Mouse (Mus musculus): ENCODE data around the gene Ctf1. TPM values are rescaled to one million over a fixed set of nuclear protein-coding genes. Genes with fewer than 3 reads are reported as not detected.
"Not testable (repeated sequence)": the region's sequence is repeated elsewhere in the genome, so short reads cannot be mapped to it uniquely, and the experiment has no call there.

Gene Ctf1
- polyA plus RNA-seq, 1 experiment from 2014 or later, result 9.2 TPM

DNA sequence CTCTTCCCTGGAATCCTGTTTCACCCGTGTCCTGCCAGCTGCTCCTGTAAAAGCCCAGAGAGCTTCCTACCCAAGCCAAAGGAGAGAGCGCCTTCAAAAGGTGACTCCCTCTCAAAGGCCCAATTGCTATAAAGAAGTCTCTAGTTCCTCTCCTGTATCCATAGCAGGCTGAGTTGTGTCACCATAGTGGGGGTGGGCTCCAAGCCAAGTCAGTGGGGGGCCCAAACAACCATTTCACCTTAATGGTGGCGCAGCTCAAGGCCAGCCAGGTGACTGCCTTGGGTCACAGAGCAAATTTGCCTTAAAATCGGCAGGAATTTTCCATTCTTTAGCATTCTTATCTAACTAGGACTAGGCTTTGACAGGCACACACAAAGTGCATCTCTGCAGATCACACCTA, 2.3 kb downstream of the Ctf1 start:
- ATAC-seq (ENCODE audit: low FRiP score), result no peak
- no peaks in the 10 kb centered on the region for H3K36me3 ChIP-seq (ENCODE audit: control insufficient read depth, insufficient read depth, low read length)
- WGBS, result 87% methylated on average over 4 of the region's 4 CpGs
- no peak overlapping the region for H3K27ac ChIP-seq (ENCODE audit: low read depth, low read length)
- DNase-seq (ENCODE audit: low spot score), result no peak
- no peaks in the 10 kb centered on the region for H3K9me3 ChIP-seq (ENCODE audit: control insufficient read depth, low read length)
- no peak overlapping the region for H3K9ac ChIP-seq (ENCODE audit: low read depth, low read length)
- H3K4me1 ChIP-seq (replicated peaks; ENCODE audit: control insufficient read depth, insufficient read depth, low read length), result peaks cover 9% of the 10 kb centered on the region
- peaks cover 2% of the 10 kb centered on the region; the same call in 1 of the 2 replicates for H3K27me3 ChIP-seq (ENCODE audit: control insufficient read depth, insufficient read depth, low read length)
- H3K4me3 ChIP-seq (ENCODE audit: low read depth, low read length), result no peak overlapping the region
- H3K4me2 ChIP-seq (replicated peaks; ENCODE audit: low read depth, low read length), result no peak overlapping the region

DNA sequence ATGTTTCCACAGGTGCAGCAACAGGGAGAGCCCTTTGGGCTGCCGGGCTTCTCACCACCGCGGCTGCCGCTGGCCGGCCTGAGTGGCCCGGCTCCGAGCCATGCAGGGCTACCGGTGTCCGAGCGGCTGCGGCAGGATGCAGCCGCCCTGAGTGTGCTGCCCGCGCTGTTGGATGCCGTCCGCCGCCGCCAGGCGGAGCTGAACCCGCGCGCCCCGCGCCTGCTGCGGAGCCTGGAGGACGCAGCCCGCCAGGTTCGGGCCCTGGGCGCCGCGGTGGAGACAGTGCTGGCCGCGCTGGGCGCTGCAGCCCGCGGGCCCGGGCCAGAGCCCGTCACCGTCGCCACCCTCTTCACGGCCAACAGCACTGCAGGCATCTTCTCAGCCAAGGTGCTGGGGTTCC, 4.5 kb downstream of the Ctf1 start:
- H3K27ac ChIP-seq (ENCODE audit: low read depth, low read length), result no peak overlapping the region
- 1% methylated on average over 39 of the region's 41 CpGs for WGBS

DNA sequence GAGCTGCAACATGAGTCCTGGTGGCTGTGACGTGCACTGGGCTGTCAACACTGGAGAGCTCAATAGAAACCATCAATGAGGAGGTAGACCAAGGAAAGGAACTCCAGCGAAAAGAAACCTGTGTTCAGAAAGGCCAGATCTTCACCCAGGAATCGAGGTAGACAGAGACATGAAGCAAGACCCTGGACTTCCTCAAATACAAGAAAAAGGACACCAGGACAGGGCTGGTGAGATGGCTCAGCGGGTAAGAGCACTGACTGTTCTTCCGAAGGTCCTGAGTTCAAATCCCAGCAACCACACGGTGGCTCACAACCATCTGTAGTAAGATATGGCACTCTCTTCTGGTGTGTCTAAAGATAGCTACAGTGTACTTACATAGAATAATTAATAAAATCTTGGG, 5.8 kb downstream of the Ctf1 start:
- H3K27me3 ChIP-seq (ENCODE audit: control insufficient read depth, insufficient read depth, low read length), result peaks cover 2% of the 10 kb centered on the region; the same call in 1 of the 2 replicates
- H3K4me1 ChIP-seq (replicated peaks; ENCODE audit: control insufficient read depth, insufficient read depth, low read length), result peaks cover 3% of the 10 kb centered on the region; the same call in 1 of the 2 replicates
- ATAC-seq (ENCODE audit: low FRiP score) (no peak), DNase-seq (ENCODE audit: low spot score) (no peak)
- H3K27ac ChIP-seq (ENCODE audit: low read depth, low read length), result no peak overlapping the region
- H3K36me3 ChIP-seq (ENCODE audit: control insufficient read depth, insufficient read depth, low read length), result no peaks in the 10 kb centered on the region
- H3K9me3 ChIP-seq (ENCODE audit: control insufficient read depth, low read length), result no peaks in the 10 kb centered on the region
- 89% methylated on average over 6 of the region's 6 CpGs for WGBS
- H3K9ac ChIP-seq (ENCODE audit: low read depth, low read length), result no peak overlapping the region
- no peak overlapping the region for H3K4me2 ChIP-seq (replicated peaks; ENCODE audit: low read depth, low read length)
- no peak overlapping the region for H3K4me3 ChIP-seq (ENCODE audit: low read depth, low read length)

More for the DNA sequence above, 4.5 kb downstream of the Ctf1 start:
- Histone ChIP-seq H3K9ac (ENCODE audit: low read depth, low read length) (peak overlapping the region; percentile 54; the same call in 1 of the 2 replicates), H3K9me3 (ENCODE audit: control insufficient read depth, low read length) (no peaks in the 10 kb centered on the region), H3K4me3 (ENCODE audit: low read depth, low read length) (peak overlapping the region; percentile 29), H3K4me1 (replicated peaks; ENCODE audit: control insufficient read depth, insufficient read depth, low read length) (peaks cover 9% of the 10 kb centered on the region), H3K4me2 (replicated peaks; ENCODE audit: low read depth, low read length) (peak overlapping the region; percentile 62), H3K27me3 (ENCODE audit: control insufficient read depth, insufficient read depth, low read length) (peaks cover 2% of the 10 kb centered on the region; the same call in 1 of the 2 replicates), H3K36me3 (ENCODE audit: control insufficient read depth, insufficient read depth, low read length) (no peaks in the 10 kb centered on the region)
- peak; percentile 62 for ATAC-seq (ENCODE audit: low FRiP score)
- peak; percentile 78 for DNase-seq (ENCODE audit: low spot score)

DNA sequence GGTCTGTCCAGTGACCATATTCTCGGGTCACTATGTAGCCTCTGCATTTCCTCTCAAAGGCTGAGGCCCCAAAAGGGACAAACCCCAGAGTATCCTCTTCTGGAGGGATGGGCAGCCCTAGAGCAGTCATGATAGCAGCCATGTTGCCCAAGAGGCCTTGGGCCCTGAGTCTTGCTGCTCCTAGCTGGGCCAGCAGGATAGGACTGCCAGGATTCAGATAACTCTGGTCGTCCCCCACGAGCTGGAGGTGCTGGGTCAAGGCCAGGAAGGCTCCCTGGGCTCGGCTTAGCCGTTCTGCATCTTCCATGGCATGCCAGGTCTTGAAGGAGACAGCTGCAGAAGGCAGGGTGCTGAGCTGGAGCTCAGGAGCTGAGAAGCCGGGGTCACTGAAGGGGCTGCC, 6.7 kb downstream of the Ctf1 start:
- Histone ChIP-seq H3K27me3 (ENCODE audit: control insufficient read depth, insufficient read depth, low read length) (peaks cover 2% of the 10 kb centered on the region; the same call in 1 of the 2 replicates), H3K27ac (ENCODE audit: low read depth, low read length) (no peak overlapping the region), H3K9me3 (ENCODE audit: control insufficient read depth, low read length) (no peaks in the 10 kb centered on the region), H3K4me3 (ENCODE audit: low read depth, low read length) (no peak overlapping the region), H3K4me2 (replicated peaks; ENCODE audit: low read depth, low read length) (no peak overlapping the region), H3K36me3 (ENCODE audit: control insufficient read depth, insufficient read depth, low read length) (no peaks in the 10 kb centered on the region), H3K4me1 (replicated peaks; ENCODE audit: control insufficient read depth, insufficient read depth, low read length) (peaks cover 3% of the 10 kb centered on the region; the same call in 1 of the 2 replicates), H3K9ac (ENCODE audit: low read depth, low read length) (no peak overlapping the region)
- ATAC-seq (ENCODE audit: low FRiP score) (no peak), DNase-seq (ENCODE audit: low spot score) (no peak)
- WGBS, result 87% methylated on average over 6 of the region's 6 CpGs

DNA sequence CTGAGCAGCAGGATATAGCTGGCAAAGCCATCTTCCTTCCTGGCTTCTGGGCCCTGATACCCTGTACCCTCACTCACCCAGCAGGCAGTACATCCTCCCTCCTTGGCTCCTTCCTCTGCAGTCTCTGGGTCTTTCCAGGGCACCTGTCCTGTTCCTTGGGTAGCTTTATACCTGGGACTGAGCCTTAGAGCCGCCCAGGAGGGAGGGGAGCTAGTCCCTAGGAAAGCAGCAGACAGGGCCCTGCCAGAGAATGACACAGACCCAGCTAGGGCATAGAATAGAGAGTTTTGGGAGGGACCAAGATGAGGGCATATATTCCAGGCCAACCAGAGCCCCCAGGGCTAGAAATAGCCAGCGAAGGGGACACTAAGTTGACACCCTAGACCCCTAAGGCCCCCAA, 13.0 kb downstream of the Ctf1 start:
- Histone ChIP-seq H3K36me3 (ENCODE audit: control insufficient read depth, insufficient read depth, low read length) (no peaks in the 10 kb centered on the region), H3K27ac (ENCODE audit: low read depth, low read length) (no peak overlapping the region), H3K4me1 (replicated peaks; ENCODE audit: control insufficient read depth, insufficient read depth, low read length) (no peaks in the 10 kb centered on the region), H3K27me3 (ENCODE audit: control insufficient read depth, insufficient read depth, low read length) (no peaks in the 10 kb centered on the region), H3K4me3 (ENCODE audit: low read depth, low read length) (no peak overlapping the region), H3K9ac (ENCODE audit: low read depth, low read length) (no peak overlapping the region), H3K9me3 (ENCODE audit: control insufficient read depth, low read length) (no peaks in the 10 kb centered on the region), H3K4me2 (replicated peaks; ENCODE audit: low read depth, low read length) (no peak overlapping the region)
- no peak for ATAC-seq (ENCODE audit: low FRiP score)
- DNase-seq (ENCODE audit: low spot score), result no peak
- WGBS, result 35% methylated on average over 2 of the region's 2 CpGs

DNA sequence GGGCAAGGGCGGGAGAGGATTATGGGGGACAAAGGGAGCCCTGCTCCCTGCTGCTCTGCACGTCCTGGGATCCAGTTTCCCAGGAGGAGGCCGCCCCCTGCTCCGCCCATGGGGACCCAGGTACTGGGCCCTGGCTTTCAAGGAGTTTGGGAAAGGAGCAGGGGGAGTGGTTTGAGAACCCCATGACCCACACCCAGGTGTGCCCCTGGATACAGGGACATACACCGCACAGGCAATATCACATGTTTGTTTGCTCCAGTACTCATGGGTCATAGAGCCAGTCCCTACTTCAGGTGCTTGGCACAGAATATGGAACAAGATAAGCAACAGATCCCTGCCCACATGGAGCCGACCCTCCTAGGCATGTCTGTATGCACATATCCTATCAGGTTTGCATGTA, 13.4 kb downstream of the Ctf1 start:
- H3K4me3 ChIP-seq (ENCODE audit: low read depth, low read length), result no peak overlapping the region
- DNase-seq (ENCODE audit: low spot score) (no peak), ATAC-seq (ENCODE audit: low FRiP score) (no peak)
- 49% methylated on average over 6 of the region's 6 CpGs for WGBS
- H3K9me3 ChIP-seq (ENCODE audit: control insufficient read depth, low read length), result no peaks in the 10 kb centered on the region
- H3K4me2 ChIP-seq (replicated peaks; ENCODE audit: low read depth, low read length), result no peak overlapping the region
- H3K4me1 ChIP-seq (replicated peaks; ENCODE audit: control insufficient read depth, insufficient read depth, low read length), result no peaks in the 10 kb centered on the region
- no peak overlapping the region for H3K27ac ChIP-seq (ENCODE audit: low read depth, low read length)
- H3K9ac ChIP-seq (ENCODE audit: low read depth, low read length), result no peak overlapping the region
- H3K36me3 ChIP-seq (ENCODE audit: control insufficient read depth, insufficient read depth, low read length), result no peaks in the 10 kb centered on the region
- no peaks in the 10 kb centered on the region for H3K27me3 ChIP-seq (ENCODE audit: control insufficient read depth, insufficient read depth, low read length)

DNA sequence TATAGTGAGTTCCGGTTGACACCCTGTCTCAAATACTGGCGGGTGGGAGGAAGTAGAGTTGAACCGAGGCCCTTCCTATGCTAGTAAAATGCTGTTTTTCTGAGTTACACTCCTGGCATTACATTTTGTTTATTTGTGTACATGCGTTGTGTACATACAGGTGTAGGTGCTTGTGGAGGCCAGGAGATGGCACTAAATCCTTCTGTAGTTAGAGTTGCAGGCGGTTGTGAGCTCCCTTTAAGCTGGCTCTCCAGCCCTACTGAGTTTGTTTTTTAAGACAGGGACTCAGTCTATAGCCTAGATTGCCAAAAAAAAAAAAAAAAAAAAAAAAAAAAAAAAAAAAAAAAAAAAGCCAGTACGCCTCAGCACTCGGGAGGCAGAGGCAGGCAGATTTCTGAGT, 15.4 kb downstream of the Ctf1 start:
- no peaks in the 10 kb centered on the region for H3K27me3 ChIP-seq (ENCODE audit: control insufficient read depth, insufficient read depth, low read length)
- no peaks in the 10 kb centered on the region for H3K4me1 ChIP-seq (replicated peaks; ENCODE audit: control insufficient read depth, insufficient read depth, low read length)
- H3K4me3 ChIP-seq (ENCODE audit: low read depth, low read length), result no peak overlapping the region
- no peaks in the 10 kb centered on the region for H3K9me3 ChIP-seq (ENCODE audit: control insufficient read depth, low read length)
- DNase-seq (ENCODE audit: low spot score), result no peak
- no peak overlapping the region for H3K27ac ChIP-seq (ENCODE audit: low read depth, low read length)
- H3K36me3 ChIP-seq (ENCODE audit: control insufficient read depth, insufficient read depth, low read length), result no peaks in the 10 kb centered on the region
- WGBS, result 81% methylated on average over 7 of the region's 7 CpGs
- H3K9ac ChIP-seq (ENCODE audit: low read depth, low read length), result no peak overlapping the region
- no peak overlapping the region for H3K4me2 ChIP-seq (replicated peaks; ENCODE audit: low read depth, low read length)
- no peak for ATAC-seq (ENCODE audit: low FRiP score)

- Histone ChIP-seq H3K36me3 (ENCODE audit: control insufficient read depth, insufficient read depth, low read length) (no peaks in the 10 kb centered on the region), H3K4me1 (replicated peaks; ENCODE audit: control insufficient read depth, insufficient read depth, low read length) (no peaks in the 10 kb centered on the region), H3K9me3 (ENCODE audit: control insufficient read depth, low read length) (no peaks in the 10 kb centered on the region), H3K4me2 (replicated peaks; ENCODE audit: low read depth, low read length) (no peak overlapping the region), H3K4me3 (ENCODE audit: low read depth, low read length) (no peak overlapping the region), H3K27me3 (ENCODE audit: control insufficient read depth, insufficient read depth, low read length) (no peaks in the 10 kb centered on the region), H3K27ac (ENCODE audit: low read depth, low read length) (no peak overlapping the region), H3K9ac (ENCODE audit: low read depth, low read length) (no peak overlapping the region)
- no peak for DNase-seq (ENCODE audit: low spot score)
- 75% methylated on average over 4 of the region's 4 CpGs for WGBS
- ATAC-seq (ENCODE audit: low FRiP score), result no peak
Observed at GRCm38 (mm10) chr7:127730170-127730569, 17.6 kb downstream of the Ctf1 start.

DNA sequence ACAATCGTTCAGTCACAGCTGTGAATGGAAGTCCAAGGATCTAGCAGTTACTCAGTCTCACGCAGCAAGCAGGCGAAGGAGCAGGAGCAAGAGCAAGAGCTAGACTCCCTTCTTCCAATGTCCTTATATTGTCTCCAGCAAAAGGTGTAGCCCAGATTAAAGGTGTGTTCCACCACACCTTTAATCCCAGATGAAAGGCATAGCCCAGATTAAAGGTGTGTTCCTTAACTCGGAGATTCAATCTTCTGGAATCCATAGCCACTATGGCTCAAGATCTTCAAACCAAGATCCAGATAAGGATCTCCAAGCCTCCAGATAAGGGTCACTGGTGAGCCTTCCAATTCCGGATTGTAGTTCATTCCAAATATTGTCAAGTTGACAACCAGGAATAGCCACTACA, 19.5 kb downstream of the Ctf1 start, which contains the start of gene Ctf2:
Ctf2 (minus strand) TSS at position 101 of the 400 bp plus-strand sequence.
- not testable (repeated sequence) for H3K9me3 ChIP-seq (ENCODE audit: control insufficient read depth, low read length); H3K4me3 ChIP-seq (ENCODE audit: low read depth, low read length); H3K27me3 ChIP-seq (ENCODE audit: control insufficient read depth, insufficient read depth, low read length); H3K36me3 ChIP-seq (ENCODE audit: control insufficient read depth, insufficient read depth, low read length); H3K27ac ChIP-seq (ENCODE audit: low read depth, low read length); H3K4me1 ChIP-seq (replicated peaks; ENCODE audit: control insufficient read depth, insufficient read depth, low read length); H3K4me2 ChIP-seq (replicated peaks; ENCODE audit: low read depth, low read length); DNase-seq (ENCODE audit: low spot score); ATAC-seq (ENCODE audit: low FRiP score); H3K9ac ChIP-seq (ENCODE audit: low read depth, low read length)
- WGBS, result no CpG with 5 or more reads among the region's 5 CpGs
